Mouse (Mus musculus) Patski (cell line): ENCODE measurements at regions not wholly inside any gene's neighbourhood (a gene's known extent, or its start where the extent isn't known, plus 50 kb on each side); places are given as distances from the start of the nearest gene placed in this dataset.

Experiments used
- ATAC-seq: fragments of 100-300 bp; one replicate; pipeline ENCODE4 v1.8.0; 2021
- CTCF ChIA-PET: fragments of 350-600 bp; sonication (Branson Sonifier 250); formaldehyde crosslinking; loops from one replicate; lab custom pipeline; 2022; ENCODE audit warnings: inconsistent platforms; lab: Charles Lee
- POLR2A ChIA-PET: fragments of 350-600 bp; sonication (Branson Sonifier 250); formaldehyde crosslinking; loops from one replicate; lab custom pipeline; 2022; ENCODE audit warnings: antibody characterized with exemption, inconsistent platforms; lab: Charles Lee
- DNase-seq: peaks from one replicate; pipeline ENCODE4 v3.0.0-alpha.2; 2011; ENCODE audit warnings: low read depth, low spot score
- H3K27me3 ChIP-seq: fragments of 371-371 bp; one replicate; pipeline ENCODE4 v1.5.1; 2021
- CTCF ChIP-seq: fragments of 100-300 bp; IDR thresholded peaks from one replicate; pipeline ENCODE4 v1.5.1; 2021
- in situ Hi-C: fragments of 300-500 bp; cut with MboI; formaldehyde crosslinking; loops from 3 replicates; pipeline ENCODE4 v1.11.1; 2018; ENCODE audit warnings: low pct_unique_long_range_greater_than_20kb, mixed read lengths

- ATAC-seq (no peak), DNase-seq (no peak)
- no peak for TF ChIP-seq CTCF
- in situ Hi-C loops = loop anchor here (25.0 kb wide), 1 partner anchor 1513 kb away; no protein-coding TSS in a partner anchor
- peaks cover 42% of the 10 kb centered on the region for H3K27me3 ChIP-seq
- CTCF ChIA-PET = no interaction called here
- POLR2A ChIA-PET = interaction anchor here (0.6 kb wide), 1 partner anchor 372 kb away, joined by 4 read pairs; no protein-coding TSS in a partner anchor
Measured at GRCm38 (mm10) chr3:35475326-35475725, 278.6 kb upstream of the Atp11b start.

DNA sequence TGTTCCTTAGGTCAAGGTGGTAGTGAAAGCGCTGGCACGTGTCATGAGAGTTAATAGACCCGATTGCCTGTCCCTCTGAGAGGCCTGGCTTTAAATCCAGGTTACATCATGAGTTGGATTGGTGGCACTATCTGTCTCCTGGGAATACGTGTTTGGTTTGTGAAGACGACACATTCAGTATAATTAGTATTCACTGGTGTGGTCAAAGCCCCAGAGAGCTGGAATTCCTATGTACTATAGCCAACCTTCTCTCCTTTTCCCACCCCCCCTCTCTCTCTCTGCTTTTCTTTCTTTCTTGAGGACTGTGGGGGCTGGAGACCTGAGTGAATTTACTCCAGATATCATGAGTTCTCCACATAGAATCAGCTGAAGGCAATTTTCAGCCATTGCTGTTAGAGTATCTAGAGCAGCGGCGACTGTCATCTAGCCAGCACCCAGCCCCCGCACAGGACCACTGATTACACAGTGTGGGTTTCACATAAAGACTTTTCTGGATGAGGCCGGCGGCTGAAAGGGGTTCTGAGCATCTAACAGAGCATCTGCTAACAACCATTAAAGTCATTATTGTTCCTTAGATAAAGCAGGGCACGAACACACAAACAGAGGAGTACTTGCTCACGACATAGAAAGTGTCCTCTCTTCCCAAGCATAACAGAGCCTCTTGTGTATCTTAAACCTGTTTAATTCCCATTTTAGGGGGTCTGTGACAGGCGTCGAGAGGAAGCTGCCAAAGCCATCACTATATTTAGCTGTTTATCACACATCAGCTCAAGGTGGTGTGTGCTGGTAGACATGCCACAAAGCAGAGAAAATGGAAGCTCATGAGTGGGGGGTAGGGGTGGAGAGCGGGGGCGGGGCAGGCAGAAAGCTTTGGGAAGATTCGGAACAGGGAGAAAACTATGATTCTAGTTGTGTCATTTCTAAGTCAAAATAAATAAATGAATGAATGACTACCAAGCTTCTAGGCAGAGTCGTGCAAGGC lies 272.9 kb upstream of the Atp11b start:
- peaks cover 22% of the 10 kb centered on the region for H3K27me3 ChIP-seq
- ChIA-PET POLR2A (no interaction called here), CTCF (interaction anchor here (0.7 to 1.3 kb wide), 3 partner anchors 18 to 44 kb away, joined by 3 to 5 read pairs (median 3); no protein-coding TSS in a partner anchor)
- in situ Hi-C loops = loop anchor here (10.0 to 25.0 kb wide), 3 partner anchors 366 to 1519 kb away; no protein-coding TSS in a partner anchor
- no peak for TF ChIP-seq CTCF
- DNase-seq (no peak), ATAC-seq (no peak)

DNA sequence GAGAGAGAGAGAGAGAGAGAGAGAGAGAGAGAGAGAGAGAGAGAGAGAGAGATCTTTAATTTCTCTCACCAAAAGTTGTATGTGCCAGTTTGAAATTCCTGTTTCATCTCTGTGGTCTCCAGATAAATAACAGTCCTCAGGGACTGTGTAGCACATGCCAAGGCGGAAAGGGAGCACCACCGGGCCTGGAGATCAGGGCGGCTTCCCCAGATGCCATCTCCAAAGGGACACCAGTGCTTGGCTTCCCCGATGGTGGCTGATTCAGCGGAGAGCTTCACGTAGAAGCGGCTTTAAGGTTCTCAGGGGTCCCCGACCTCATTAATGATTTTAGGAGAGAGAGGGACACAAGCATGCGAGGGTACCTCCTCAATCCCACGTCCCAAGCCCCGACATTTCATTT lies 272.1 kb upstream of the Atp11b start:
- POLR2A ChIA-PET = no interaction called here
- in situ Hi-C loops = loop anchor here (10.0 to 25.0 kb wide), 3 partner anchors 367 to 1520 kb away; no protein-coding TSS in a partner anchor
- DNase-seq = no peak

GRCm38 (mm10) chr3:35482296-35482695 lies 271.6 kb upstream of the Atp11b start:
- ChIA-PET CTCF (interaction anchor here (1.2 to 2.5 kb wide), 7 partner anchors 10 to 1332 kb away, joined by 3 to 6 read pairs (median 3); no protein-coding TSS in a partner anchor), POLR2A (no interaction called here)
- H3K27me3 ChIP-seq = peaks cover 18% of the 10 kb centered on the region
- ATAC-seq = peak; percentile 70
- DNase-seq = peak; percentile 12
- peak; percentile 94 for TF ChIP-seq CTCF
- in situ Hi-C loops = loop anchor here (10.0 to 25.0 kb wide), 3 partner anchors 367 to 1520 kb away; no protein-coding TSS in a partner anchor

More for the DNA sequence above, 272.1 kb upstream of the Atp11b start:
- CTCF ChIA-PET = interaction anchor here (0.7 to 2.5 kb wide), 5 partner anchors 11 to 45 kb away, joined by 3 to 6 read pairs (median 4); no protein-coding TSS in a partner anchor
- H3K27me3 ChIP-seq = peaks cover 19% of the 10 kb centered on the region
- no peak for ATAC-seq
- TF ChIP-seq CTCF = no peak

DNA sequence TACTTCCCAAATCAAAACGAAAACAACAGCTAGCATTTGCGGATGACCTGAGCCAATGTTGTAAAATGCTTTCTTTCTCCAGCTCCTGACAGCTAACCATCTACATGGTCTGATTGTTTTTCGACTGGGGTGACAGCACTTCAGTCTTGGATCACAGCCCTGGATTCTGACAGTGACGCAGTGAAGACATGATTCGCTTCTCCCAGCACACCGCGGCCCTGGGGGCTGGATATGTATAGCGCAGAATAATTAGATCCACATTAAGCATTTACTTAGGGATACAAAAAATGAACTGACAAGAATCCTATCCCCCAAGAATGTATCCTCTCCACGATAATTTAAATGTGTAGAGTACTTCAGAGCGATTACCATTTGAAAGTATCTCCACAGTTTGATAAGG lies 271.1 kb upstream of the Atp11b start:
- ChIA-PET CTCF (interaction anchor here (1.2 to 2.5 kb wide), 7 partner anchors 10 to 1333 kb away, joined by 3 to 6 read pairs (median 3); no protein-coding TSS in a partner anchor), POLR2A (no interaction called here)
- ATAC-seq (no peak), DNase-seq (no peak)
- H3K27me3 ChIP-seq = peaks cover 18% of the 10 kb centered on the region
- TF ChIP-seq CTCF = no peak
- in situ Hi-C loops = loop anchor here (10.0 to 25.0 kb wide), 3 partner anchors 368 to 1520 kb away; no protein-coding TSS in a partner anchor

DNA sequence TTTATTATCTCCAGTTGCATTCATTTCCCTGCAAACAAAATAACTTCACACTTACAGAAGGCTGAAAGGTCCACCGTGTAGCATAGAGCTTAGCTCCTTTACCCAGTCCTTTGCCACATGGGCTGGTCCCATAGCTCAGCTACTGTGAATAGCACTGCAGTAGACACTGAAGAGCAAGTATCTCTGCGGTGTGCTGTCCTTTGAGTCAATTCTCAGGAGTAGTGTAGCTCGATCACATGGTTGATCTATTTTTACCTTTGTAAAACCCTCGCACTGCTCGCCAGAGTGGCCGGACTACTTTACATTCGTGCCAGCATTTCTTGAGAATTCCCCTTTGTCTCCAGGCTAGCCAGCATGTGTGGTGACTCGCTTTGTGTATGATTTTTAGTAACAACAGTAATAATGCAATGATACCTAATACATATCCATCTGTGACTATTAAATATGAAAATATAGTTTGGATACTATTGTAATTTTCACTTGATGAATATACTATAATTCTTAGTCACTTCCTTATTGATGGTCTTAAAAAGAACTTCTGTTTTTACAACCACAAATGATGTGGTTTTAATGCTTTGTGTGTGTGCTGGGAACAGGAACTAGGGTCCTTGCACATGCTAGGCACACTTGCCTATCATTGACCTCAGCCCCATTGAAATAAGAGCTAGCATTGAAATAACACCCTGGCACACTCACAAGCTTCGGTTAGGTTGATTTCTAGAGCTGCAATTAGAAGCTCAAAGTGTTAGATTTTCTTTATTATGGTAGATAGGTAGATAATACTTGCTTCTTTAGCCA lies 257.7 kb upstream of the Atp11b start:
- no peak for TF ChIP-seq CTCF
- ChIA-PET CTCF (interaction anchor here (1.0 to 1.4 kb wide), 3 partner anchors 10 to 12 kb away, joined by 3 read pairs; no protein-coding TSS in a partner anchor), POLR2A (no interaction called here)
- H3K27me3 ChIP-seq = peaks cover 5% of the 10 kb centered on the region
- no peak for DNase-seq
- no peak for ATAC-seq
- in situ Hi-C loops = loop anchor here (25.0 kb wide), 1 partner anchor 1534 kb away; no protein-coding TSS in a partner anchor

DNA sequence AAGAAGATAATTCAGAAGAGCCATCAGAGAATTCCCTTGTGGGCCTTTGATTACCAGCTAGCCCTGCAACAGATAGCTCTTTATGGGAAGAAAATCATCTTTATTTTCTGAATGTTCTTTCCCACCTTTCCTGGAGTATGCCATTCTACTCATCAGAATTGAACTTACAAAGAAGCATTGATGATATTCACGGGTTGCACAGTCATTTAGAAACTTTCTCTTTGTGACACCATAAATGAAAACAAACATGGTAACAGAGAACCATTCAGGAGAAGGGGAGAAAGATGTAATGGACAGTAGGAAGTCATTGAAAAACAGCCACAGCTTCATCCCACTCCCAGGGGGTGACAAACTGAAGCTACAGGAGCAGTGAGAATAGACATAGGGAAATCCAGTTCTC lies 243.6 kb upstream of the Atp11b start:
- POLR2A ChIA-PET = no interaction called here
- DNase-seq (no peak), ATAC-seq (no peak)
- H3K27me3 ChIP-seq = peaks cover 17% of the 10 kb centered on the region
- in situ Hi-C loops = no loop called here
- no peak for TF ChIP-seq CTCF
- CTCF ChIA-PET = no interaction called here

DNA sequence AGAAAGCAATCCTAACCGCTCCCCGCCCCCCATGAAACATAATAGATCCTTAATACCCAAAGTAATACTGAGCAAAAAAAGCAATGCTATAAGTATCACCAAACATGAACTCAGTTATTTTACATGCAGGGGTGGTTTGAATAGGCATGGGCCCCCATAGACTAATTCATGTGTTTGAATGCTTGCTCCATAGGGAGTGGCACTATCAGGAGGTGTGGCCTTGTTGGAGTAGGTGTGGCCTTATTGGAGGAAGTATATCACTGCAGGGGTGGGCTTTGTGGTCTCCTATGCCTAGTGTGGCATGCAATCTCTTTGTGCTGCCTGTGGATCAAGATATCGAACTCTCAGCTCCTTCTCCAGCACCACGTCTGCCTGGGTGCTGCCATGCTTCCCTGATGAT lies 237.4 kb upstream of the Atp11b start:
- TF ChIP-seq CTCF = no peak
- in situ Hi-C loops = no loop called here
- CTCF ChIA-PET = no interaction called here
- H3K27me3 ChIP-seq = peaks cover 18% of the 10 kb centered on the region
- DNase-seq (no peak), ATAC-seq (no peak)
- POLR2A ChIA-PET = no interaction called here

GRCm38 (mm10) chr3:35520131-35520530 lies 233.8 kb upstream of the Atp11b start:
- in situ Hi-C loops = no loop called here
- H3K27me3 ChIP-seq = peaks cover 6% of the 10 kb centered on the region
- ChIA-PET CTCF (no interaction called here), POLR2A (interaction anchor here (0.6 kb wide), 1 partner anchor 14 kb away, joined by 5 read pairs; no protein-coding TSS in a partner anchor)
- ATAC-seq = peak; percentile 12
- no peak for TF ChIP-seq CTCF
- DNase-seq = no peak

DNA sequence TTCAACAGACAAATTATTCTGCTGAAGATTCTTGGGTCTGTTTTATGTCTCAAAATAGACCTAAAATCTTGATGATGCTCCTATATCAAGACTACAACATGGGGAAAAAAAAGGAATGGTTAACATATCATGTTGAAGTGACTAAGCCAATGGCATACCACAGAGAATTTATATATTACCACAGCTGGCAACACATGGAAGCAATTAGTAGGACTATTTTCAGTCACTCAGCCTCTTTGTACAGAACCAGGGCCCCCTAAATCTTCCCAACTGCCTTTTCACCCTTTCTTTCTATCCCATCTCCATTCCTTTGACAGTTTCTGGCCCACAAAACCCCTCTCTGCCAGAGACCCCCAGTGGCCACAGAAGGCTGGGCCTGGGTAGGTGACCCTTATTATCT lies 206.2 kb upstream of the Atp11b start:
- CTCF ChIA-PET = no interaction called here
- ATAC-seq = no peak
- in situ Hi-C loops = no loop called here
- TF ChIP-seq CTCF = no peak
- POLR2A ChIA-PET = no interaction called here
- no peak for DNase-seq
- peaks cover 15% of the 10 kb centered on the region for H3K27me3 ChIP-seq
